Mouse (Mus musculus) ES-Bruce4 (cell line): ENCODE data around the gene Ufc1.

Experiments used
- CTCF ChIP-seq: IDR thresholded peaks from one replicate; pipeline ENCODE4 v1.8.1; 2011; ENCODE audit warnings: low read depth, low read length
- POLR2A ChIP-seq: IDR thresholded peaks from one replicate; pipeline ENCODE4 v1.8.1; 2011; ENCODE audit warnings: low read length; ENCODE audit not compliant: insufficient read depth

GRCm38 (mm10) chr1:171265971-171266744 lies 28.7 kb downstream of the Ufc1 start:
- no peak for TF ChIP-seq POLR2A
- no peak for TF ChIP-seq CTCF
